Mouse (Mus musculus): ENCODE results near the gene Bptf. TPM values are rescaled to one million over a fixed set of nuclear protein-coding genes. Genes with fewer than 3 reads are reported as not detected.

Gene Bptf
- polyA plus RNA-seq, 1 experiment: 58.4 TPM

- peaks cover 21% of the 10 kb centered on the region for H3K4me1 ChIP-seq (replicated peaks; ENCODE audit: control insufficient read depth, insufficient read depth, low read length)
- TF ChIP-seq POLR2A (IDR thresholded peaks at IDR 0.05; ENCODE audit: control insufficient read depth, extremely low read depth, insufficient read depth, low read length, poor library complexity): no peak
- no peak for TF ChIP-seq CTCF (IDR thresholded peaks at IDR 0.05; ENCODE audit: borderline replicate concordance, control insufficient read depth, extremely low read depth, insufficient read depth, low read length, poor library complexity)
- H3K27ac ChIP-seq (ENCODE audit: control insufficient read depth, insufficient read depth, low read length): no peak overlapping the region
- DNase-seq: peak; percentile 17
- peaks cover 16% of the 10 kb centered on the region for H3K36me3 ChIP-seq (ENCODE audit: control insufficient read depth, insufficient read depth, low read length)
- no peaks in the 10 kb centered on the region for H3K27me3 ChIP-seq (ENCODE audit: control insufficient read depth, insufficient read depth, low read length)
- WGBS: 95% methylated on average over 2 of the region's 2 CpGs
- H3K4me3 ChIP-seq (ENCODE audit: control insufficient read depth, insufficient read depth, low read length): no peak overlapping the region
These were observed 23.0 kb downstream of the Bptf start for GRCm38 (mm10) chr11:107108892-107109291.

DNA sequence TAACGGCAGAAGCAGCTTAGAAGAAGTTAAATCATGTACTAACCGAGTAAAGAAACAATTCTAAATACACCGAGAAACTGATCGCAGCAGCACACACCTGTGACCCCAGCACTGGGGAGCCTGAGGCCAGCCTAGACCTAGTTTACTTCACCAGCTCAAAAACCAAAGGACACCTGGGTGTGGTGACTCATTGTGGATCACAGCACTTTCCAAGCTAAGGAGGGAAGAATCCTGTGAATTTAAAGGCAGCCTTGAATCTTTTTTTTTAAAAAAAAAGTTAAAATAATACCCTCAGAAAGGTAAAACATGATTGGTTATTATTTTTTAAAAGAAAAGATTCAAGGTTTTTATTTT, 24.2 kb downstream of the Bptf start:
- H3K36me3 ChIP-seq (ENCODE audit: control insufficient read depth, insufficient read depth, low read length): peaks cover 16% of the 10 kb centered on the region

GRCm38 (mm10) chr11:107106978-107107724, 24.8 kb downstream of the Bptf start:
- Histone ChIP-seq H3K27ac (ENCODE audit: control insufficient read depth, insufficient read depth, low read length) (peak overlapping the region; percentile 46), H3K36me3 (ENCODE audit: control insufficient read depth, insufficient read depth, low read length) (peaks cover 16% of the 10 kb centered on the region), H3K4me3 (ENCODE audit: control insufficient read depth, insufficient read depth, low read length) (no peak overlapping the region), H3K27me3 (ENCODE audit: control insufficient read depth, insufficient read depth, low read length) (no peaks in the 10 kb centered on the region), H3K4me1 (replicated peaks; ENCODE audit: control insufficient read depth, insufficient read depth, low read length) (peaks cover 37% of the 10 kb centered on the region)
- 78% methylated on average over 12 of the region's 12 CpGs for WGBS
- no peak for DNase-seq
- no peak for TF ChIP-seq POLR2A (IDR thresholded peaks at IDR 0.05; ENCODE audit: control insufficient read depth, extremely low read depth, insufficient read depth, low read length, poor library complexity)
- no peak for TF ChIP-seq CTCF (IDR thresholded peaks at IDR 0.05; ENCODE audit: borderline replicate concordance, control insufficient read depth, extremely low read depth, insufficient read depth, low read length, poor library complexity)

More for the DNA sequence above, 24.2 kb downstream of the Bptf start:
- no peak overlapping the region for H3K4me3 ChIP-seq (ENCODE audit: control insufficient read depth, insufficient read depth, low read length)
- H3K27me3 ChIP-seq (ENCODE audit: control insufficient read depth, insufficient read depth, low read length): no peaks in the 10 kb centered on the region
- H3K4me1 ChIP-seq (replicated peaks; ENCODE audit: control insufficient read depth, insufficient read depth, low read length): peaks cover 31% of the 10 kb centered on the region
- H3K27ac ChIP-seq (ENCODE audit: control insufficient read depth, insufficient read depth, low read length): peak overlapping the region; percentile 46
- no peak for DNase-seq
- no peak for TF ChIP-seq CTCF (IDR thresholded peaks at IDR 0.05; ENCODE audit: borderline replicate concordance, control insufficient read depth, extremely low read depth, insufficient read depth, low read length, poor library complexity)
- no peak for TF ChIP-seq POLR2A (IDR thresholded peaks at IDR 0.05; ENCODE audit: control insufficient read depth, extremely low read depth, insufficient read depth, low read length, poor library complexity)
- 30% methylated on average over 4 of the region's 4 CpGs for WGBS

GRCm38 (mm10) chr11:107106461-107106860, 25.5 kb downstream of the Bptf start:
- WGBS: 80% methylated on average over 8 of the region's 8 CpGs
- peaks cover 41% of the 10 kb centered on the region for H3K4me1 ChIP-seq (replicated peaks; ENCODE audit: control insufficient read depth, insufficient read depth, low read length)
- no peak for DNase-seq
- TF ChIP-seq POLR2A (IDR thresholded peaks at IDR 0.05; ENCODE audit: control insufficient read depth, extremely low read depth, insufficient read depth, low read length, poor library complexity): no peak
- TF ChIP-seq CTCF (IDR thresholded peaks at IDR 0.05; ENCODE audit: borderline replicate concordance, control insufficient read depth, extremely low read depth, insufficient read depth, low read length, poor library complexity): no peak
- H3K27me3 ChIP-seq (ENCODE audit: control insufficient read depth, insufficient read depth, low read length): no peaks in the 10 kb centered on the region
- H3K27ac ChIP-seq (ENCODE audit: control insufficient read depth, insufficient read depth, low read length): peak overlapping the region; percentile 53; the same call in 1 of the 2 replicates
- H3K4me3 ChIP-seq (ENCODE audit: control insufficient read depth, insufficient read depth, low read length): no peak overlapping the region
- peaks cover 16% of the 10 kb centered on the region for H3K36me3 ChIP-seq (ENCODE audit: control insufficient read depth, insufficient read depth, low read length)

DNA sequence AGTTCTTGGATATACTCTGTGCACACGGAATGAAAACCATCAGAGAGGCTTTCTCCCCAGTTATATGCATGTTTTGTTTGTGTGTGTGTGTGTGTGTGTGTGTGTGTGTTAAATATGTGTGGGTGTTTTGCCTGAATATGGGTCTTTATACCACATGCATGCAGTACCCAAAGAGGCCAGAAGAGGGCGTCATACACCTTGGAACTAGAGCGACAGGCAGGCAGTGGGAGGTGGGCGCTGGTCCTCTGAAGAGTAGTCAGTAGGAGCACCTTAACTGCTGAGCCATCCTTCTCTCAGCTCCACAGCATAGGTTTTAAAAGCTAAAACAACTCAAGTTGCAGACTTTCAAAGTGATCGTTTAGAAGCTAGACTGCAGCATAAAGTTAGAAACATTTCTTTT, 26.7 kb downstream of the Bptf start:
- peaks cover 43% of the 10 kb centered on the region for H3K4me1 ChIP-seq (replicated peaks; ENCODE audit: control insufficient read depth, insufficient read depth, low read length)
- H3K27me3 ChIP-seq (ENCODE audit: control insufficient read depth, insufficient read depth, low read length): no peaks in the 10 kb centered on the region
- no peak overlapping the region for H3K4me3 ChIP-seq (ENCODE audit: control insufficient read depth, insufficient read depth, low read length)
- 57% methylated on average over 5 of the region's 5 CpGs for WGBS
- TF ChIP-seq POLR2A (IDR thresholded peaks at IDR 0.05; ENCODE audit: control insufficient read depth, extremely low read depth, insufficient read depth, low read length, poor library complexity) (no peak), CTCF (IDR thresholded peaks at IDR 0.05; ENCODE audit: borderline replicate concordance, control insufficient read depth, extremely low read depth, insufficient read depth, low read length, poor library complexity) (peak; percentile 89; the same call in 1 of the 2 replicates)
- peaks cover 11% of the 10 kb centered on the region for H3K36me3 ChIP-seq (ENCODE audit: control insufficient read depth, insufficient read depth, low read length)
- peak; percentile 81 for DNase-seq
- H3K27ac ChIP-seq (ENCODE audit: control insufficient read depth, insufficient read depth, low read length): 0 out of 2 replicates have a peak overlapping the region, but pooled peaks have one; percentile 15

GRCm38 (mm10) chr11:107103736-107104135, 28.2 kb downstream of the Bptf start:
- H3K36me3 ChIP-seq (ENCODE audit: control insufficient read depth, insufficient read depth, low read length): peaks cover 9% of the 10 kb centered on the region
- no peak overlapping the region for H3K4me3 ChIP-seq (ENCODE audit: control insufficient read depth, insufficient read depth, low read length)
- H3K4me1 ChIP-seq (replicated peaks; ENCODE audit: control insufficient read depth, insufficient read depth, low read length): peaks cover 43% of the 10 kb centered on the region
- DNase-seq: no peak
- no peaks in the 10 kb centered on the region for H3K27me3 ChIP-seq (ENCODE audit: control insufficient read depth, insufficient read depth, low read length)
- WGBS: 74% methylated on average over 2 of the region's 2 CpGs
- peak overlapping the region; percentile 67 for H3K27ac ChIP-seq (ENCODE audit: control insufficient read depth, insufficient read depth, low read length)
- TF ChIP-seq CTCF (IDR thresholded peaks at IDR 0.05; ENCODE audit: borderline replicate concordance, control insufficient read depth, extremely low read depth, insufficient read depth, low read length, poor library complexity) (no peak), POLR2A (IDR thresholded peaks at IDR 0.05; ENCODE audit: control insufficient read depth, extremely low read depth, insufficient read depth, low read length, poor library complexity) (no peak)
